Mouse (Mus musculus) inflammation-experienced regulatory T-cells, adult 6 months (primary cell): Measurements from ENCODE around the gene Slc22a17. TPM values are rescaled to one million over a fixed set of nuclear protein-coding genes. Genes with fewer than 3 reads are reported as not detected.

ENCODE experiments used
- ATAC-seq: one replicate; pipeline ENCODE4 v1.8.0; 2017
- polyA plus RNA-seq, 3 experiments: library from polyadenylated mRNA; unstranded; fragments of 100-300 nt; shearing (Covaris generic); gene quantifications; one replicate each; pipeline ENCODE4 v1.2.1; 2017

The Slc22a17 gene
- polyA plus RNA-seq, 3 experiments from 2014 or later = 0.25 to 1.6 (median 1.4) TPM

- ATAC-seq = no peak
These were observed 56.2 kb downstream of the Slc22a17 start for GRCm38 (mm10) chr14:54856703-54857102.

Other genes starting within 250 kb of the Slc22a17 start
- gene 1700123O20Rik, start 226.9 kb downstream of the Slc22a17 start, polyA plus RNA-seq = 10 to 100 TPM; 87.2 to 94.2 (median 92.9) TPM
- 100 to 1,000 TPM; 108 to 175 (median 154) TPM for gene Acin1, start 226.2 kb downstream of the Slc22a17 start, polyA plus RNA-seq
- gene Gm29776, start 214.3 kb downstream of the Slc22a17 start, polyA plus RNA-seq = under 1 TPM in 2 of 3 experiments, not detected in 1; 0.28 to 0.40 TPM
- gene Cebpe, start 201.0 kb downstream of the Slc22a17 start, polyA plus RNA-seq = not detected
- gene Slc7a8, start 131.2 kb downstream of the Slc22a17 start, polyA plus RNA-seq = under 1 TPM in 2 of 3 experiments, not detected in 1; 0.20 to 0.29 TPM
- not detected for gene Rnf212b, start 99.0 kb downstream of the Slc22a17 start, polyA plus RNA-seq
- gene Homez, start 42.2 kb downstream of the Slc22a17 start, polyA plus RNA-seq = 1 to 10 TPM; 2.1 to 8.4 (median 7.9) TPM
- 1 to 10 TPM in 2 of 3 experiments, not detected in 1; 2.4 to 4.1 TPM for gene Ppp1r3e, start 35.6 kb downstream of the Slc22a17 start, polyA plus RNA-seq
- 1 to 10 TPM; 1.3 to 2.1 (median 1.7) TPM for gene Bcl2l2, start 29.8 kb downstream of the Slc22a17 start, polyA plus RNA-seq
- gene Gm20521, start 29.7 kb downstream of the Slc22a17 start, polyA plus RNA-seq = 1 to 10 TPM in 1 of 3 experiments, not detected in 2; 1.6 TPM
- 10 to 100 TPM; 18.6 to 36.8 (median 22.6) TPM for gene Pabpn1, start 20.6 kb downstream of the Slc22a17 start, polyA plus RNA-seq
- not detected for gene Efs, start 13.0 kb upstream of the Slc22a17 start, polyA plus RNA-seq
- gene Il25, start 19.6 kb upstream of the Slc22a17 start, polyA plus RNA-seq = not detected
- gene Cmtm5, start 23.1 kb upstream of the Slc22a17 start, polyA plus RNA-seq = not detected
- not detected for gene Myh6, start 53.8 kb upstream of the Slc22a17 start, polyA plus RNA-seq
- not detected for gene Gm17428, start 63.8 kb upstream of the Slc22a17 start, polyA plus RNA-seq
- gene Myh7, start 81.5 kb upstream of the Slc22a17 start, polyA plus RNA-seq = not detected
- gene Ngdn, start 102.3 kb upstream of the Slc22a17 start, polyA plus RNA-seq = 100 to 1,000 TPM; 177 to 182 (median 181) TPM
- 1 to 10 TPM; 4.1 to 4.9 (median 4.2) TPM for gene Zfhx2, start 179.2 kb upstream of the Slc22a17 start, polyA plus RNA-seq
- gene Thtpa, start 181.7 kb upstream of the Slc22a17 start, polyA plus RNA-seq = 10 to 100 TPM in 1 of 3 experiments, 1 to 10 TPM in 2; 7.8 to 12.1 (median 9.3) TPM
- gene Ap1g2, start 193.5 kb upstream of the Slc22a17 start, polyA plus RNA-seq = 100 to 1,000 TPM; 103 to 111 (median 110) TPM
- gene Jph4, start 203.8 kb upstream of the Slc22a17 start, polyA plus RNA-seq = not detected